Mouse (Mus musculus) CH12.LX (cell line): ENCODE measurements at regions not wholly inside any gene's neighbourhood (a gene's known extent, or its start where the extent isn't known, plus 50 kb on each side); places are given as distances from the start of the nearest gene placed in this dataset.

Experiments
- DNase-seq: peaks from one replicate; pipeline ENCODE4 v3.0.0-alpha.2; 2013; ENCODE audit errors: extremely low read depth
- H3K27ac ChIP-seq: 2 replicates; pipeline ENCODE4 v1.5.1; 2012; ENCODE audit warnings: low read depth, mild to moderate bottlenecking, control low read depth, moderate library complexity; ENCODE audit not compliant: insufficient read depth
- H3K27me3 ChIP-seq: replicated peaks from 2 replicates; pipeline ENCODE3; 2012; ENCODE audit warnings: inconsistent platforms
- H3K36me3 ChIP-seq, 2 experiments: replicated peaks in 1 of 2; 2 replicates each; pipeline versions ENCODE3 to v1.6.1; 2012; ENCODE audit warnings: inconsistent platforms in 1 of 2, low read length in 1 of 2, mild to moderate bottlenecking in 1 of 2, mixed read lengths in 1 of 2, moderate library complexity in 1 of 2; ENCODE audit not compliant: control insufficient read depth in 1 of 2, insufficient read depth in 1 of 2
- H3K4me1 ChIP-seq, 2 experiments: 2 replicates each; pipeline ENCODE4 v1.6.1; 2012; ENCODE audit warnings: inconsistent platforms in 1 of 2, moderate library complexity in 1 of 2; ENCODE audit not compliant: insufficient read depth in 2 of 2, control insufficient read depth in 1 of 2
- H3K4me2 ChIP-seq: 2 replicates; pipeline ENCODE4 v1.6.1; 2012; ENCODE audit warnings: low read depth, mild to moderate bottlenecking, control low read depth; ENCODE audit not compliant: poor library complexity, insufficient read depth, severe bottlenecking
- H3K4me3 ChIP-seq, 3 experiments: fragments of 150-350 bp in 1 of 3; sonication (generic) in 1 of 3; replicated peaks in 1 of 3; 2 replicates each; pipeline versions ENCODE3 to v1.5.1; 2011 to 2012; ENCODE audit warnings: low read depth in 2 of 3, low read length in 2 of 3, mild to moderate bottlenecking in 2 of 3, moderate library complexity in 2 of 3, control low read depth in 1 of 3, improper control_type of control experiment in 1 of 3, inconsistent platforms in 1 of 3, mixed read lengths in 1 of 3; ENCODE audit not compliant: poor library complexity in 1 of 3
- H3K79me2 ChIP-seq: replicated peaks from 2 replicates; pipeline ENCODE4 v1.6.1; 2012; ENCODE audit warnings: mild to moderate bottlenecking, moderate library complexity; ENCODE audit not compliant: control insufficient read depth, poor library complexity, insufficient read depth, severe bottlenecking; ENCODE audit errors: extremely low read depth
- H3K9ac ChIP-seq: 2 replicates; pipeline ENCODE4 v1.6.1; 2012; ENCODE audit warnings: low read depth, mild to moderate bottlenecking, control low read depth, moderate library complexity; ENCODE audit not compliant: insufficient read depth
- H3K9me3 ChIP-seq: replicated peaks from 2 replicates; pipeline ENCODE3; 2012; ENCODE audit warnings: low read length, inconsistent platforms, mixed read lengths
- BHLHE40 ChIP-seq: IDR thresholded peaks from 2 replicates; pipeline ENCODE4 v1.6.1; 2011; ENCODE audit warnings: mild to moderate bottlenecking, low read depth, low read length, improper control_type of control experiment
- CTCF ChIP-seq, 2 experiments: IDR thresholded peaks in 1 of 2; conservative IDR thresholded peaks in 1 of 2; 2 replicates each; pipeline ENCODE4 v1.5.1; 2011 to 2012; ENCODE audit warnings: low read depth in 2 of 2, low read length in 2 of 2, improper control_type of control experiment in 1 of 2, inconsistent platforms in 1 of 2, mild to moderate bottlenecking in 1 of 2, moderate library complexity in 1 of 2
- E2F4 ChIP-seq: IDR thresholded peaks from 2 replicates; pipeline ENCODE4 v1.6.1; 2011; ENCODE audit warnings: low read depth, low read length, improper control_type of control experiment; ENCODE audit not compliant: insufficient replicate concordance
- ETS1 ChIP-seq: conservative IDR thresholded peaks from 2 replicates; pipeline ENCODE4 v1.6.1; 2012; ENCODE audit warnings: low read depth, mild to moderate bottlenecking, inconsistent platforms, low read length, improper control_type of control experiment, moderate library complexity
- HCFC1 ChIP-seq: IDR thresholded peaks from 2 replicates; pipeline ENCODE4 v1.6.1; 2012; ENCODE audit warnings: low read depth, mild to moderate bottlenecking, inconsistent platforms, low read length, improper control_type of control experiment
- IRF4 ChIP-seq: IDR thresholded peaks from 2 replicates; pipeline ENCODE4 v1.6.1; 2014; ENCODE audit warnings: low read depth, mild to moderate bottlenecking, inconsistent platforms, low read length, improper control_type of control experiment
- JUN ChIP-seq: IDR thresholded peaks from 2 replicates; pipeline ENCODE4 v1.6.1; 2011; ENCODE audit warnings: low read depth, mild to moderate bottlenecking, low read length, improper control_type of control experiment, moderate library complexity; ENCODE audit not compliant: insufficient read depth
- JUND ChIP-seq: conservative IDR thresholded peaks from 2 replicates; pipeline ENCODE4 v1.6.1; 2011; ENCODE audit warnings: low read depth, low read length, improper control_type of control experiment
- MAX ChIP-seq: IDR thresholded peaks from 2 replicates; pipeline ENCODE4 v1.6.1; 2011; ENCODE audit warnings: low read length, improper control_type of control experiment
- MEF2A ChIP-seq: IDR thresholded peaks from 2 replicates; pipeline ENCODE4 v1.6.1; 2014; ENCODE audit warnings: low read depth, mild to moderate bottlenecking, inconsistent platforms, low read length, improper control_type of control experiment, borderline replicate concordance
- MYC ChIP-seq: IDR thresholded peaks from 2 replicates; pipeline ENCODE4 v1.6.1; 2011; ENCODE audit warnings: low read depth, mild to moderate bottlenecking, improper control_type of control experiment, low read length
- NELFE ChIP-seq: IDR thresholded peaks from 2 replicates; pipeline ENCODE4 v1.6.1; 2011; ENCODE audit warnings: low read depth, low read length, improper control_type of control experiment
- NRF1 ChIP-seq: IDR thresholded peaks from 2 replicates; pipeline ENCODE4 v1.6.1; 2014; ENCODE audit warnings: low read depth, mild to moderate bottlenecking, inconsistent platforms, low read length, improper control_type of control experiment, moderate library complexity
- PAX5 ChIP-seq: IDR thresholded peaks from 2 replicates; pipeline ENCODE4 v1.6.1; 2012; ENCODE audit warnings: low read length, inconsistent platforms, mixed read lengths
- POLR2A ChIP-seq: IDR thresholded peaks from 2 replicates; pipeline ENCODE4 v1.6.1; 2011; ENCODE audit warnings: low read depth, mild to moderate bottlenecking, improper control_type of control experiment, low read length
- POLR2AphosphoS2 ChIP-seq: IDR thresholded peaks from 2 replicates; pipeline ENCODE4 v1.6.1; 2011; ENCODE audit warnings: low read depth, low read length, improper control_type of control experiment
- RAD21 ChIP-seq: IDR thresholded peaks from 2 replicates; pipeline ENCODE4 v1.6.1; 2011; ENCODE audit warnings: low read depth, mild to moderate bottlenecking, low read length, improper control_type of control experiment, moderate library complexity
- RCOR1 ChIP-seq: conservative IDR thresholded peaks from 2 replicates; pipeline ENCODE4 v1.6.1; 2012; ENCODE audit warnings: low read depth, mild to moderate bottlenecking, inconsistent platforms, low read length, improper control_type of control experiment
- SMC3 ChIP-seq: IDR thresholded peaks from 2 replicates; pipeline ENCODE4 v1.6.1; 2011; ENCODE audit warnings: low read depth, low read length, improper control_type of control experiment
- TBP ChIP-seq: conservative IDR thresholded peaks from 2 replicates; pipeline ENCODE4 v1.6.1; 2011; ENCODE audit warnings: low read depth, low read length, improper control_type of control experiment
- TCF12 ChIP-seq: IDR thresholded peaks from 2 replicates; pipeline ENCODE4 v1.6.1; 2014; ENCODE audit warnings: low read depth, mild to moderate bottlenecking, inconsistent platforms, low read length, improper control_type of control experiment
- USF1 ChIP-seq: IDR thresholded peaks from 2 replicates; pipeline ENCODE4 v1.6.1; 2014; ENCODE audit warnings: low read depth, mild to moderate bottlenecking, inconsistent platforms, low read length, improper control_type of control experiment
- USF2 ChIP-seq: conservative IDR thresholded peaks from 2 replicates; pipeline ENCODE4 v1.6.1; 2011; ENCODE audit warnings: low read depth, low read length, improper control_type of control experiment
- ZC3H11A ChIP-seq: IDR thresholded peaks from 2 replicates; pipeline ENCODE4 v1.6.1; 2012; ENCODE audit warnings: low read depth, mild to moderate bottlenecking, inconsistent platforms, low read length, improper control_type of control experiment
- ZKSCAN1 ChIP-seq: IDR thresholded peaks from 2 replicates; pipeline ENCODE4 v1.6.1; 2012; ENCODE audit warnings: low read depth, inconsistent platforms, low read length, improper control_type of control experiment, borderline replicate concordance
- ZMIZ1 ChIP-seq: IDR thresholded peaks from 2 replicates; pipeline ENCODE4 v1.6.1; 2012; ENCODE audit warnings: low read depth, mild to moderate bottlenecking, inconsistent platforms, low read length, improper control_type of control experiment
- ZNF384 ChIP-seq: IDR thresholded peaks from 2 replicates; pipeline ENCODE4 v1.6.1; 2012; ENCODE audit warnings: low read depth, low read length, improper control_type of control experiment, inconsistent platforms
- dilution Hi-C: fragments of 300-500 bp; cut with MboI; formaldehyde crosslinking; loops from 2 replicates; pipeline ENCODE4 v1.14.3; 2020; ENCODE audit warnings: low sequenced_read_pairs; ENCODE audit not compliant: extremely low pct_unique_long_range_greater_than_20kb, extremely low pct_ligation_motif_present
- in situ Hi-C: fragments of 300-500 bp; cut with MboI; formaldehyde crosslinking; loops from 3 replicates; pipeline ENCODE4 v1.14.3; 2019; ENCODE audit warnings: low sequenced_read_pairs, low pct_ligation_motif_present, low pct_unique_long_range_greater_than_20kb, mixed read lengths

- no peak overlapping the region for H3K9ac ChIP-seq
- in situ Hi-C loops, result no loop called here
- no peaks in the 10 kb centered on the region for H3K9me3 ChIP-seq
- H3K4me1 ChIP-seq, result no peaks in the 10 kb centered on the region
- H3K4me2 ChIP-seq, result no peak overlapping the region
- TF ChIP-seq MYC, result no peak
- TF ChIP-seq ZMIZ1, result no peak
- no peak for TF ChIP-seq MEF2A
- peak; percentile 58 for TF ChIP-seq SMC3
- no peak for TF ChIP-seq JUND
- no peak for TF ChIP-seq USF1
- TF ChIP-seq POLR2AphosphoS2, result no peak
- no peak for TF ChIP-seq NELFE
- TF ChIP-seq MAX, result no peak
- no peak for TF ChIP-seq BHLHE40
- TF ChIP-seq TBP, result no peak
- no peak for TF ChIP-seq NRF1
- TF ChIP-seq TCF12, result no peak
- peak in 1 of 2 experiments; percentile 59; a peak in 2 of 4 replicates for TF ChIP-seq CTCF (conservative IDR thresholded peaks at IDR 0.05 in 1 of 2, IDR thresholded peaks at IDR 0.05 in 1 of 2; ENCODE audit: low read depth in 2 of 2, low read length in 2 of 2)
- no peak for TF ChIP-seq ZNF384
- peak; percentile 14; the same call in 1 of the 2 replicates for TF ChIP-seq ZC3H11A
- TF ChIP-seq RAD21, result peak; percentile 45
- no peak for TF ChIP-seq IRF4
- no peak for TF ChIP-seq USF2
- TF ChIP-seq JUN, result no peak
- TF ChIP-seq POLR2A, result no peak
- no peak for TF ChIP-seq HCFC1
- no peak for TF ChIP-seq PAX5
- TF ChIP-seq RCOR1, result no peak
- no peak for TF ChIP-seq ZKSCAN1
- no peak for TF ChIP-seq E2F4
- no peak for TF ChIP-seq ETS1
- TF ChIP-seq, all 38 proteins: peak for 4
- peak; percentile 42 for DNase-seq
- Histone ChIP-seq H3K79me2 (no peaks in the 10 kb centered on the region), H3K36me3 (no peaks in the 10 kb centered on the region), H3K27ac (no peak overlapping the region), H3K4me3 (no peak overlapping the region), H3K27me3 (no peaks in the 10 kb centered on the region)
- dilution Hi-C loops, result no loop called here
Observed at GRCm38 (mm10) chr7:117184011-117184410, 196.8 kb upstream of the Xylt1 start.
